Mouse (Mus musculus) spleen, adult 12 weeks (tissue): Measurements from ENCODE around the gene Phf19.
A peak's percentile ranks its signal among the peaks of the same experiment; 100 is the strongest.

Source experiments
- DNase-seq: peaks from one replicate; pipeline ENCODE4 v3.0.0; 2022; ENCODE audit warnings: low spot score

Phf19 gene

DNA sequence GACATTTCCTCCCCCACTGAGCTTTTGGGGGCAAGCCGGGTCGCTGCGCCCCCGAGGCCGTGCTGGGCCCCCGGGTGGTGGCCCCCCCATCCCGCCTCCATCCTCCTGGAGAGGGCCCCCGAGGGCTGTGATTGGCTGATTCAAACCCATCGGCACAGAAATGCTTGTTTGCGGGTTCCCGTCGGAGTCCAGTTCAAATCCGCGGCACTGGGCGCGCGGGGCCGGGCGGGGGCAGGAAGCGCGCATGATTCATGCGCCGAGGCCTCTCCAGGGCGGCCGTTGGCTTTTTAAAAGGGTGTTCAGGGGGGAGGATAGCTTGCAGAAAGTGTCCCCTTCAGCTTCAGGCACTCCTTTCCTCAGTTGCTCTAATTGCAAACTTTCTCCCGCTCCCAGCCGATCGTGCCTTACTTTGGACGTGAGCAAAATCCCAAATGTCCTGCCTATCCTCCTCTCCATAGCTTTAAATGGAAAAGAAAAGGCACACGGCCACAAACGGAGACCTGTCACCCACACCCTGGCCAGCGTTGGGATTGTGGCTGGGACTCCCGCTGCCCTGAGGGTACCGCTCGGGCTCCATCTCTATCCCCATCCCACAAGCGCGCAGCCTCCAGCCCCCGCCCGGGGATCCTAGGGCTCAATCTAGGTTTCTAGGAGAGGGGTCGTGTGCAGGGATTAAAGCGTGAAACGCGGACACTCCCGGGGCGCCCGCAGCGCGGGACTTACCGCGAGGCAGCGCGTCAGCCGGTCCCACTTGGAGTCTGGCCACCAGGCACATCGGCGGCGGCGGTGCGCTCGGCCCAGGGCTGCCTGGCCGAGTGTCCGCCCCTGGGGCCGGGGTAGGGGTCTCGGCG is at the start of gene Phf19:
Gene Phf19 (minus strand): TSS at position 809 of the 851 bp plus-strand sequence.
- DNase-seq: peak; percentile 10

DNA sequence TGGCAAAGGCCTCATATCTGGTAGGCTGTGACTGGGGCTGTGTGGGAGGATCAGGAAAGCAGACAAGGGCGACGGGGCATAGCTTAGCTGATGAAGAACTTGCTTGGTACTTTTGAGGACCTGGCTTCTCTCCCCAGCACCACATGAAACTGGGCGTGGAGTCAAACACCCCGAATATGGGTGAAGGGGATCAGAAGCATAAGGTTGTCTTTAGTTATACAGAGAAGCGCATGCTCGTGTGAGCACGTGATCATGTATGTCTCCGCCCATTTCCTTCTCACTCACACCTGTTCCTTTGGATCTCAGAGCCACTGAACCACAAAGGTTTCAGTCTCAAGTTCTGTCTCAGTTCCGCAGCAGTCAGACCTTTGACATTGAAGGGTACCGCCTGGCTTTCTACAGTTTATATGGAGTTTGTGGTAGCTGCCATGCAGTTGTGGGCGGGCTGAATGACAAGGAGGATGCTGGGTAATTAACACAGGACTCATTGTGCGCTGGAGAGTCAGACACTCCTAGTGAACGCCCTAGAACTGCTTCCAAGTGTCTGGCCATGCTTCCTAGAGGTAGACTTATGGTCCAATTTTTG is 49.6 kb upstream of the Phf19 start:
- peak; percentile 65 for DNase-seq

DNA sequence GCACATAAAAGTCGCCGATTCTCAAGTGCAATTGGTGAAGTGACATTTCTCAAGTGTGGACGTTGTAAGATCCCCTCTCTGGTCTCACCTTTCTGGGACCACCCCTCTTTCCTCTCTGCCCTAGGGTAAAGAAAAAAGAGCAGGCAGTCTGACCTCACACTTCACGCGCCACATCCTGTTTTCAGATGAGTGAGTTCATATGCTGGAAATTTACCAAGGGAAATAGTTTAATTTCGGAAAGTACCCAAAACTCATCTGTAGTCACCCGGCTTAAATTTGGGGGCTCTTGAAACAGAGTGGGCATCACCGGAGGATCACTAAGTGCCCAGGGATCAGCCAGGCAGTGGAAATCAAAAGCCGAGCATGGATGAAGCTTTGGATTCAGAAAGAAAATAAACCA is 49.1 kb upstream of the Phf19 start:
- DNase-seq: peak; percentile 48

DNA sequence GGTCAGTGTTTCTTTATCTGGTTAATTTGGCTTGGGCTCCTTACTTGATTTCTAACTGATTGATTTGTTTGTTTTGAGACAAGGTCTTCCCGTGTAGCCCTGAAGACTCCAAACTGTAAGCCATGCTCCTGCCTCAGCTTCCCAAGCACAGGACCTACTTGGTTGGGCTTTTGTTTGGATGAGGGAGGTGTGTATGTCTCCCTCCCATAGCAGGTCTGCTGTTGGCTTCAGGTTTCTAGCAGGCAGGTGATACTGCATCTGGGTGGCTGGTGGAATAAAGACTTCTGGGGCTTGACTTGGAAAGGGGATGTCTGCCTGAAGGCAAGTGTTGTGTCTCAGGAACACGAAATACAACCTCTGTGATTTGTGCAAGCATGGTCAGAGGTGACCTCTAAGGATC is 48.4 kb upstream of the Phf19 start:
- DNase-seq: no peak

DNA sequence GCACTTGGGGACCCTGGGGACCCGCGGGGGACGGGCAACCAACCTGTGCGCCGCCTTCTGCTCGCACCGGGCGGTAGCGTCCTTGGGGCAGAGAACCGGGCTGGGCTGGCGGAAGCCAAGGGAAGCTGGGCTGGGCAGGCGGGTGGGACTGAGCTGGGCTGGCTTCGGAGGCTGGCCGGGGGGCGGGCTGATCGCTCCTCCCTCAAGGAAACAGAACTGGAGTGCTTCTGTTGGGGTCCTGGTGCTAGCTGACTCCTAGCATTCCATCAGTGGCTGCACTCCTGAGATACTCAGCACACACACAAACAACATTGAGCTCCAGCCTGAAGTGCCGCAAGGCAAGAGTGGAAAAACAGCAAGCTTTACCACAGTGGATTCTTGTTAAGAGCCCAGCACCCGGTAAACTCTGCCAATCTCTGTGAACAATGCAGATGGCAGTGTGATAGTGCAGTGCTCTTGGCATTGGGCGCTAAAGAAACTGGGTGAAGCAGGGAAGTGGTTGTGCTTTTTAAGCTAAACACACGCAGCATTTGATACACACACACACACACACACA is 47.7 kb upstream of the Phf19 start, which contains the start of gene Traf1:
Gene Traf1 (minus strand): TSS at position 292 of the 556 bp plus-strand sequence.
- DNase-seq: no peak

DNA sequence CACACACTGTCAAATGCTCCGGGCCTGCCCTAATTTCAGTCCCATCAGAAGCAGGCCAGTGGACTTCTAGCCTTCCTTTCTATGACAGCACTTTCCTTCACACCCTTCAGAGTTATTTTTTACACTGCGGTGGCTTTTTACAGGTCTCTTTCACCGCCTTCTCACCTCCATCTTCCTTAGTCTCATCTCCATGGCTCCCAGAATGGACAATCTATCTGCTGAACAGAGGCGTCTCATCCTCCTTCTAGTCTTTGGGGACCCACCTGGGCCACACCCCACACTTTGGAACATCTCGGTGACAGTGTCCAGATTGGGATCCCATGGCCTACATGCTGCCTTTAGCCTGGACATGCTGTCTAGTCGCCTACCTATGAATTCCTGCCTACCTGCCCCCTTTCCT is 47.1 kb upstream of the Phf19 start:
- no peak for DNase-seq

DNA sequence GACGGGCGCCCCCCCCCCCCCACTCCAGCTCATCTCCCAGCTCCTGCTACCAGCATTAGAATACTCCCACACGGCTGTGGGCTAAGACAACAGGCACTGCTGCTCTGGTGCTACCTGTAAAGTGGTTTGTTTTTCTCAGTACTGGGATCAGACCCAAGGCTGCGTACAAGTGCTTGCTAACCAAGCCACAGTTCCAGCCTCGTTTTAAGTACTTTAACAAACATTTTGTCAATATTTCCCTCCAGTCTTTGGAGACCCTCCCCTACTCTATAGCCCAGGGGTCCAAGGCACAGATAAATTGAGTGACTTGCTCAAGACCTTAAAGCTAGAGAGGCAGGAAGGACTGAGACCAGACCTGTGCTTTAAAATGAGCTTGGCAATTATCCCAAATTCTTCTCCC is 46.6 kb upstream of the Phf19 start:
- DNase-seq: no peak

DNA sequence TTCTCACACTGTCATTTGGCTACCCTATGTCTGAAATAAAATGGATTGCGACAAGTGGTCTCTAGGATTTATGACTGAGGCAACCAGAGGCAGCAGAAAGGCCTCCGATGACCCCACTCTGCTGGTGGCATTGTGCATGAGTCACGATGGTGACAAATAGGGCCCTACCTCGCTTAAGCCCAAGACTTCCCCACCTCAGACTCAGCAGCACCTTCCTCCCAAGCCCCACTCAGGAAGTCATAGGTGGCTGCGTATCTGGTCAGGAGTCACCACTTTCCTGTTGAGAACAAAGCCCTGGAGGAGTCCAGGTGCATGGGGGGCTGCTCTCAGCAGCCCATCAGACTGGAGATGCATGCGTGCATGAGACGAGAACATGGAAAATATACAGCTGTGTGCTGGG is 44.8 kb upstream of the Phf19 start:
- no peak for DNase-seq

DNA sequence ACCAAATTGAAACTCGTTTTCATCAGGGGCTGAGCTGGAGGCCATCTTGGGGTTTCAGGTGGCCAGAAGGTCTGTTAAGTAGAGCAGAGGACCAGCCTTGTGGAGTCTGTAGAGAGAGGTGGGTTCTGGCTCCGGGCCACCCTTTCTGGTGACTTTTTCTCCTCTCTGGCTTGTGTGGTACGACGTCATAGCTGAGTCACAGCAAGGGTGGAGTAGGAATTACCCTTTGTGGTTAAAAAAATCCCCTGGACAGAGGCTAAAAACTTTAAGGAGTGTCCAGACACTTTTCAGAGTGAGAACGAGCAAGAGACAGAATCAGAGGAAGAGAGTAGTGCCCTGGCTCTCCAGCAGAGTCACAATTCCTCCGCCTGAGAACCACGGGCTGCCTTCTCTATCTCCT is 44.2 kb upstream of the Phf19 start:
- no peak for DNase-seq

DNA sequence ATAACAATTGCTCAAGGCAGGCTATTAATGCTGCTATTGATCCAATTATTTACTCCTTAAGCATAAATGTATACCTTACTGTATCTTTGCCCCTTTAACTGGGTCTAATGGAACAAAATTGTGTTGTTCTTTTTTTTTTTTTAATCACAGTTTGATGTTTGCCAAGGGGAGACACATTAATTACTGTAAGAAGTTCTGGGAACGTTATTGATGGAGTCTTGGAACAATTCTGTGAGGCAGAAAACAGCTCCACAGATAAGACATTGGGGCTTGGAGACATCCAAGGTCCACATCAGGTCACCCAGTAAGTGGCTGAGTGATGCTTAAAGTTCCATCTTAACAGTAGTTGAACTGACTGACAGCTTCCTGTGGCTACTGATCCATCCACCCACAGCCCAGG is 43.6 kb upstream of the Phf19 start:
- DNase-seq: no peak

DNA sequence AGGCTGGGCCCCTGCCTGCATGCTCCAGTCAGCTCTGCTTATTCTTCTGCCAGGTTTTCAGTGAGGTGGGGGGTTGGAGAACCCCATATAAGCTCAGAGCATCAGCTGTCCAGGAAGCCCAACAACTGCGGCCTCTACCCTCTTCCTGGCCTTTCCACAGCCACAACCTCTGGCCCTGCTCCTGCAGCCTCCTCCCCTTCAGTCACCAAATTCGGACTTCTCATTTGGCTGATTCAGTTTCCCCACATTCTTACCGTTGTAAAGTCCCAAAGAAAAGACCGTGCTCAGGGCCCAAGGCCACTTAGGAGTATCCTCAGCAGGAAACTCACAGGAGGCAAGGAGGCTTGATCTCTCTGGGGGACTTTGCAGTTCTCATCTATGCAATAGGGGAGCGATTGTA is 43.1 kb upstream of the Phf19 start:
- DNase-seq: no peak

DNA sequence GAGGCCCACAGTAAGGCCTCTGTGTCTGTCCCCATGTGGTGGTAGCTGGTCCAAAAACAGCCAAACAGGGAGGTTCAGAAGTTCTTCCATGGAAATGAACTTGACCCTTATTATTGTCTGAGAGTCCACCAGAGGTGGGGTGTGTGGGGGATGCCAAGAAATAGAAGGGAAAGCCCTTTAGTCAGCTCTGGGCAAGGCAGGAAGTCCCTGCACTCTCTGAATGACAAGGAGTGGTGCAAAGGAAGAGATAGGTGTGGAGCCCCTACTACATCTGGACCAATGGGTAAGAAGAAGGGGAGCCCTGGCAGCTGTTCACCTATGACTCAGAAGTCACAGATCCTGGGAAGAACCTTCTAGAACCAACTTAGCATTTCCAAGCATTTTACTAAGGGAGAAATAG is 40.5 kb upstream of the Phf19 start:
- no peak for DNase-seq

DNA sequence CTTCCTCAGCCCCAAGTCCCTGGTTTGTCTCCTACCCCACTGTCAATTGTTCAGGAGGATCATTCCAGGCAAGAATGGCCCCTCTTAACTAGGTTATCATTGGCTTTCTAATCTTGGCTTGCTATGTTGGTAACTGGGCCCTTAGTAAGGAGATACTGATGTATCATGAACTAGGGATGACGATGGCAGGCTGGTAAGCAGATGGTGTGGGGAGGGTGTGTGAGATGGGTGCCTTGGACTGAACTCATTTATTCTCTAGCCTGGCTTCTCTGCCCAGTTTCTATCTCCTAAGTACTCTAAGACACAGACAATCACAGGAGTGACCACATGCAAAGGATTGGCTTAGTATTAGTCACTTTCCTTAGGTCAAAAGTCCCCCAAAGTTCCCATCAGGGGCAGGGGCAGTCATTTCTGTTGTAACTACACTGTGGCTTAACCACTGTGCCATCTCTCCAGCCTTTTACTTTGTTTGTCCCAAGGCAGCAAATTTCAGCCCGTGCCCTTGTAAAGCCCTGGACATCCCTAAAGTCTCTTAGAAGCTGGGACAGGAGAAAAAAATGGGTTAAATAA is 39.8 kb upstream of the Phf19 start:
- no peak for DNase-seq

DNA sequence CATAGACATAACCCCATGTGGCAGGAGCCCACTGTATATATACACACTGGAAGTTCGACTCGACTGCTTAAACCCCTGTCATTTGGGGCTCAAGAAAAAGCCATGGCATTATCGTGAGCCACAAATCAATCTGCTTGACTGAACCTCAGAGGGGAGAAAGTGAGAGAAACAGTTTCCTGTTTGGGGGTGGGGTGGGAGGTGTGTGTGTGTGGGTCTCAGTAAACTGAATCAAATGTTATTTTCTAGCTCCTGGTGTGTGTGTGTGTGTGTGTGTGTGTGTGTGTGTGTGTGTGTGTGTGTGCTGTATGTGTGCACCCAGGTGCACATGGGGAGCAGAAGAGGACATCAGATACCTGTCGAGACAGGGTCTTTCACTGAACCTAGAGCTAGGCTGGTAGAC is 39.2 kb upstream of the Phf19 start:
- no peak for DNase-seq

DNA sequence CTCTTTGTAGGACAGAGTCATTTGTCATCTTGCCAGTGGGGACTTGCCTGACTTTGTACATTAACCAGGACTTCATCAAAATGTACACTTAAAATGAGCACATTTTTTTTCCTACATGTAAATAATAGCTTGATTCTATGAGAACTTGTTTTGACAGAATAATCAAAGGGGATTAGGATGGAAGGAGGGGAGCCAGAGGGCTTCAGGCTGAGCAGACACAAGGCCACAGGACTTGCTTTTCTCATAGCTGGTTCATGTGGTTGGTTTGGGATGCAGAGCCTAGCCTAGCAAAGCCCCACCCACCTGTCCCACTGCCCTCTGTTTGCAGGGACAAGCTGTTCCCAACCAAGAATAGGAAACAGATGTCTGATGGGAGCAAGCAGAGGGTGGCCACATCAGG is 37.6 kb upstream of the Phf19 start:
- DNase-seq: no peak

DNA sequence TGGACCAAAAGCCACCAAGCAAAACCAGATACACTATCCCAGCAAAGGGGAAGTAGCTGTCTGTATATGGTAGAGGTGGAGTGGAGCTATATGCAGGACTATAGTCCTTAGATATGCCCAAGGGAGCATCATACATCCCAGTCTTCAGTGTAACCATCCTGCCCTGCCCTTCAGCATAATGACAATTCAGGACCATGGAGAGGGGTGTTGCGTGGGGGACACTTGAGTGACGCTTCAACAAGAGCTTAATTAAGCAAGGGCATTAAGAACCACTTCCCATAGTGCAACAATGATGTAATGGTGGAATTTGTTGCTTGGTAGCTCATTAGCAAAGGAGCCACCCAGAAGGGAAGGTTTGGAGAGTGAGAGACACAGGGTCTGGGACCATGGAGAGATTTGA is 34.8 kb upstream of the Phf19 start:
- DNase-seq: no peak

DNA sequence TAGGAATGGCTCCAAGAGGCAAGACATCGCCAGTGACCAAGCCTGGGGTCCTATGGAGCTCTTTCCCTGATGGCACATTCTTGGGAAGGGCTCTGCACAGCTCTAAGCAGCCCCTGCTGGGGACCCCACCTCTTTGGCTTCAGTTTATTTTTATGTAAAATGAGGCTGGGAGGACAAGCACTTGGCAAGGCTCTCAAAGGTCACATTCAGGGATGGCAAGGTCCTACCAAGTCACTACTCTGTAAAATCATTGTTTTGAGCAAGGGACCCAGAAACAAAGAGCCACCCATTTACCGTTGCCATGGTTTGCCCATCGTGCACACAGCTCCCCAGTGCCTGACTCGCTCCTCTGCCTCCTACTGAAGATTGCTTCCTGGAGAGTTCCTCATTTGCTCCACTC is 32.2 kb upstream of the Phf19 start:
- DNase-seq: no peak

DNA sequence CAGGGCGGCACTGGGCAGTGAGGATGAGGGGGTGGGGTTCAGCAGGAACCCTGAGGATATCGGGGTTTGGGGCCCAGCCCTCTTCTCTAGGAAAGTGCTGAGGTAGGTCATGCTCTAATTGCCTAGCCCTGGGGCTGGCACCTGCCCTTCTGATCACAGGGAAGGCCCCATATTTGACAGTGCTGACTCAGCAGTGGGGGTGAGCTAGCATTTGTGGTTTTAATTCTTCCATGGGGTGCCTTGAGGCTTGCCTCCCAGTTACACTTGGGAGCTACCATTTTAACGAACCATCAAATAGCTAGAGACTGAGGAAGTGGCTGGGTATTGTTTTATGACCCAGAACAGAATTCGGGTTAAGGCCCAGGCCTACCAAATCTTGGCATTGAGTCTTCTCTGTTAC is 31.8 kb upstream of the Phf19 start:
- DNase-seq: no peak

DNA sequence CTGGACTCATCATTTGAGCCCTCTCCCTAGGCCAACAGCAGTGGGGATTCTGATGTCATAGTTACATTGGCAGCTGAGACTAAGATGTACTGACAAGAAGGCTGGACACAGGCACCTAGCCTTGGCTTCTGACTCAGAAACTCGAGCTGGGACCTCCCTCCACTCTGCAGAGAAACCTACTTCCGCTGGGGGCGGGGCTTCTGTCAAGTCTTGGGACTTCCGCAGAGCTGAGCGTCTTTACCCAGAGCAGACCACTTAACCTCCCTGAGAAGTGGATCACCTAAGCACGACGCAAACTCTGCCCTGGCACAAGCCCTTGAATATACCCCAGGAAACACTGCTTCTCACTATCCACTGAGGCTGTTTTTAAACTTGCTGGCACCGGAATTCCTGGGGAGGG is 30.9 kb upstream of the Phf19 start:
- DNase-seq: no peak

DNA sequence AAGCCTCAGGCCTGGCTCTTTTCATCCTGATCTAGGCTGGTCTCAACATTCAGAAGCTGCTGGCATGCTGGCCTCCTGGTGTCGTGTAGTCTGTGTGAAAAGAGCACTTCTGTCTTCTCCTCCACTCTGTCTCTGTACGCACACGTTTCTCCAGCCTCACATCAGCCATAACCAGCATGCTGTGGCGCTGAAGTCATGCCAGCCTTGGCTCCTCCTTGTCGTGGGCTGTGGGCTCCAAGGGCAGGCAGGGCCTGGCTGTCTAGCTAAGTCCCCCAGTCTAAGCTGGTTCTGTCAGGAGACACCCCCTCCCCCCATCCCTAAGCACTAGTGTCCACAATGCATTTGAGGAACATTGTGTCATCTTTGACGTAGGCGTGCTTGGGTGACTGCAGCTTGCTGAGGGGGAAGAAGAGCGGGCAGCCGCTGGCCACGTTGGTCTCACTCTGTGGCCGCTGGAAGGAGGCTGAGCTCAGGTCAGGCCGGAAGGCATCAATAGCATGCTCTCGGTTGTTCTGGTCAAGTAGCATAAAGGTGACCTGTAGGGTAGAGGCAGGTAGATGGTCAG is 29.8 kb upstream of the Phf19 start:
- no peak for DNase-seq

DNA sequence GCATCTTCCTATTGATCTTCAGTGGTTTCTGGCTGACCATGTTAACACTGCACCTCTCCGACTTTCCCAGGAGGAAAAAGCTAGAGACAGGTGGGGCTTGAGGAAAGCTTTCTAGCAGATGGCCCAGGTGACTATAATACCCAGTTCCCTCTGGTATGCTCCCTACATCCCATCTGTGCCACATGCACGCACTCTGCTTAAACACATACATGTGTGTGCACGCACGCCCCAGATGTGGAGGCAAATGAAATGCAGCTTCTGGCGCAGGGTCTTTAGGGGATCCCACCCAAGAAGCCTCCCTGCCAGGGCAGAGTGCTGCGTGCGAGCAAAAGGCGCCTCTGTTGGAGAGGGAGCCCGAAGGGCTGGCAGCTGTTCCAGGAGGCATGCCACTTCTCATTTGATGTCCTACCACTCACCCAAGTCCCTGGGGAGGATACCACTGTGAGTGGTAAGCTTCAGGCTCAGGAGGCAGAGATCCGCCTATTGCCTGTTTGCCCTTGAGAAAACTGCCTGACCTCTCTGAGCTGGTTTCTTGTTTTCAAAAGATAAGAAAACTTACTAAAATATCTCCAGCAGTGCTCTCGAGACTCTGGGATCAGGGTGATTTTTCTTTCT is 27.3 kb upstream of the Phf19 start:
- no peak for DNase-seq

DNA sequence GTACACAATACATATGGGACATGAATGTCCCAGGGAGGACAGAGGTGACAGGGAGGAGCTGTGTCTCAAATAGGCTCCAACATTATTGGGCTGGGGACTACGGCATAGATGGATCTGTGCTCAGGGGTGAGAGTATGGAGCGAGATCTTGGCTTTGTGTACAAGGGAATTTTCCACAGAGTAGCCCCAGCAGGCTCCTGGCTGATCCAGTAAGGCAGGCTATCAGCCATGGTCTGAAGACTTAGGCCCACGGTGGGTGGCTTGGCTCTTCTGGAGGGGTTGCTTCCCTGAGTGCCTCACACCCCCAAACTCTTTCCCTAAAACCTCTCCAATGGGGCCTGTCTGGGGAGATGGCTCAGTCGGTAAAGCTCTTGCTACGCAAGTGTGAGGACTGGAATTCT is 26.4 kb upstream of the Phf19 start:
- no peak for DNase-seq
